Mouse (Mus musculus) midbrain, postnatal 0 days (tissue): ENCODE results near the gene Camk2d. TPM values are rescaled to one million over a fixed set of nuclear protein-coding genes. Genes with fewer than 3 reads are reported as not detected.

Source experiments
- ATAC-seq: fragments of 200-750 bp; cut with Nextera tagmentation; 2 replicates; pipeline ENCODE4 v1.8.0; 2017; ENCODE audit warnings: moderate number of reproducible peaks, mild to moderate bottlenecking, moderate TSS enrichment, moderate library complexity; ENCODE audit not compliant: low FRiP score
- DNase-seq: peaks from one replicate; pipeline ENCODE4 v3.0.0-alpha.2; 2015; ENCODE audit warnings: low spot score
- H3K27ac ChIP-seq: fragments of 300-500 bp; sonication (generic); 2 replicates; pipeline ENCODE4 v1.5.1; 2014; ENCODE audit warnings: low read depth, mild to moderate bottlenecking, low read length, mixed read lengths
- H3K27me3 ChIP-seq: fragments of 300-500 bp; sonication (generic); 2 replicates; pipeline ENCODE4 v1.6.1; 2014; ENCODE audit warnings: low read length, control low read depth, mixed read lengths; ENCODE audit not compliant: insufficient read depth
- H3K36me3 ChIP-seq: fragments of 300-500 bp; sonication (generic); 2 replicates; pipeline ENCODE4 v1.6.1; 2014; ENCODE audit warnings: low read length, control low read depth, mixed read lengths; ENCODE audit not compliant: insufficient read depth
- H3K4me1 ChIP-seq: fragments of 300-500 bp; sonication (generic); 2 replicates; pipeline ENCODE4 v1.6.1; 2014; ENCODE audit warnings: mild to moderate bottlenecking, control low read depth, antibody characterized with exemption, low read length, mixed read lengths; ENCODE audit not compliant: insufficient read depth
- H3K4me2 ChIP-seq: fragments of 300-500 bp; sonication (generic); 2 replicates; pipeline ENCODE4 v1.6.1; 2014; ENCODE audit warnings: low read depth, mild to moderate bottlenecking, low read length, mixed read lengths; ENCODE audit not compliant: poor library complexity, severe bottlenecking
- H3K4me3 ChIP-seq: fragments of 300-500 bp; sonication (generic); 2 replicates; pipeline ENCODE4 v1.5.1; 2014; ENCODE audit warnings: low read depth, mild to moderate bottlenecking, low read length, moderate library complexity
- H3K9ac ChIP-seq: fragments of 300-500 bp; sonication (generic); replicated peaks from 2 replicates; pipeline ENCODE4 v1.6.1; 2014; ENCODE audit warnings: mild to moderate bottlenecking, low read length, moderate library complexity, mixed read lengths; ENCODE audit not compliant: poor library complexity, severe bottlenecking
- H3K9me3 ChIP-seq: fragments of 300-500 bp; sonication (generic); 2 replicates; pipeline ENCODE4 v1.6.1; 2016; ENCODE audit warnings: low read length, control low read depth
- CTCF ChIP-seq: IDR thresholded peaks from 2 replicates; pipeline ENCODE4 v1.5.1; 2016; ENCODE audit warnings: antibody characterized with exemption, mild to moderate bottlenecking
- WGBS: fragments of 180-500 bp; shearing (Covaris S2); extraction: QIAGEN DNeasy Blood & Tissue Kit; methylation state at CpG from one replicate; pipeline ENCODE4 v1.1.7; 2014; 5-methylcytosine and 5-hydroxymethylcytosine counted together
- polyA plus RNA-seq: library from polyadenylated mRNA; unstranded; fragments of >200 nt; fragmentation: Nextera tagmentation; extraction: Ambion mirVana; gene quantifications from 2 replicates; pipeline ENCODE4 v1.2.1, GENCODE M21; 2015
- total RNA-seq: library from RNA; depleted of rRNA; stranded (reverse); fragments of >200 nt; gene quantifications from 2 replicates; pipeline ENCODE4 v1.2.3, GENCODE M21; 2014

Camk2d gene
- total and polyA plus RNA-seq, 2 experiments from 2014 or later, result 95.8 to 143 TPM

- WGBS, result 58% methylated on average over 10 of the region's 10 CpGs
- Histone ChIP-seq H3K36me3 (no peaks in the 10 kb centered on the region), H3K27ac (no peak overlapping the region), H3K4me3 (no peak overlapping the region), H3K9ac (no peak overlapping the region), H3K27me3 (no peaks in the 10 kb centered on the region), H3K4me2 (no peak overlapping the region), H3K9me3 (no peaks in the 10 kb centered on the region), H3K4me1 (peaks cover 15% of the 10 kb centered on the region)
- no peak for TF ChIP-seq CTCF
- ATAC-seq (no peak), DNase-seq (no peak)
Observed at GRCm38 (mm10) chr3:126668692-126669091, 72.6 kb downstream of the Camk2d start.

DNA sequence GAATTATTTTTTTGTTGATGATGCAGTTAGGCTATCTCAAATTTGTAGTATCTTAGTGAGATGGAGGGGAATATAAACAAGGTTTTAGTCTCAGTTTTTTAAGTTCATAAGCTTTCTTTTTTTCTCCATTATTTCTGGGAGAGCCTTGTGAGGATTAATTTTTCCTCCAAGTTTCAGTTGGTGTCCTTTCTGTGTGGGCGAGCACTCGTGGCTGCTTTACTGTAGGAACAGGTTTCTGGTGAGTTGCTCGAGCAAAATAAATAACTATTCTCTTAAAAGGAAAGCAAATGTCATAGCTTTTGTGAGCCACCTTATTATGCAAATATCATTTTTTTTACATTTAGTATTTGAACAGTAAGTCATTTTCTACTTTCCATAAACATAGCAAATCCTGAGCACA lies 74.3 kb downstream of the Camk2d start:
- Histone ChIP-seq H3K9me3 (no peaks in the 10 kb centered on the region), H3K27me3 (no peaks in the 10 kb centered on the region), H3K27ac (no peak overlapping the region), H3K4me1 (peaks cover 15% of the 10 kb centered on the region), H3K36me3 (no peaks in the 10 kb centered on the region), H3K4me2 (no peak overlapping the region), H3K4me3 (no peak overlapping the region), H3K9ac (no peak overlapping the region)
- DNase-seq (no peak), ATAC-seq (no peak)
- 64% methylated on average over 3 of the region's 3 CpGs for WGBS
- no peak for TF ChIP-seq CTCF

GRCm38 (mm10) chr3:126671292-126671691 lies 75.2 kb downstream of the Camk2d start:
- Histone ChIP-seq H3K4me1 (peaks cover 15% of the 10 kb centered on the region), H3K4me2 (no peak overlapping the region), H3K9me3 (no peaks in the 10 kb centered on the region), H3K9ac (no peak overlapping the region), H3K36me3 (no peaks in the 10 kb centered on the region), H3K27ac (0 out of 2 replicates have a peak overlapping the region, but pooled peaks have one; percentile 26), H3K4me3 (no peak overlapping the region), H3K27me3 (no peaks in the 10 kb centered on the region)
- no peak for ATAC-seq
- no peak for TF ChIP-seq CTCF
- WGBS, result 31% methylated on average over 6 of the region's 6 CpGs
- DNase-seq, result no peak

GRCm38 (mm10) chr3:126681051-126681450 lies 84.9 kb downstream of the Camk2d start:
- WGBS, result 84% methylated on average over 5 of the region's 5 CpGs
- TF ChIP-seq CTCF, result no peak
- H3K4me3 ChIP-seq, result no peak overlapping the region

DNA sequence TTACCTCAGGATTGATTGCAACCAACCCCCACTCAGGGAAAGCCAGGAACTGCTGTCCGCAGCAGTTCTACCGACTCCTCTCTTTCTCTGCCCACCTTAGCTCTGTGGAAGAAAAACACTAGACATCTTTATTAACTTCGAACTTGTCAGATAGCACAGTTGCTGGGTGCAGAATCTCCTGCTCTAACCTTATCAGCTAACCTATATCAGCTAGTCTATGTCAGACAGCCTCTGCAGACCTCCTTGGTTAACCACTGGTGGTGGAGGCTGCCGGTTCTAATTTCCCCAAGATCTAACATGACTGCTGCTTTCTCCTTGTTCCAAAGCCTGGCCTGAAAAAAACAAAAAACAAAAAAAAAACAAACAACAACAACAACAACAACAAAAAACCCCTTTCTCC lies 85.9 kb downstream of the Camk2d start:
- no peak for DNase-seq
- Histone ChIP-seq H3K4me3 (no peak overlapping the region), H3K9ac (no peak overlapping the region), H3K4me2 (no peak overlapping the region), H3K27me3 (no peaks in the 10 kb centered on the region), H3K9me3 (no peaks in the 10 kb centered on the region), H3K4me1 (no peaks in the 10 kb centered on the region), H3K36me3 (no peaks in the 10 kb centered on the region), H3K27ac (no peak overlapping the region)
- no peak for ATAC-seq
- TF ChIP-seq CTCF, result no peak
- 84% methylated on average over 4 of the region's 4 CpGs for WGBS

More at GRCm38 (mm10) chr3:126681051-126681450, 84.9 kb downstream of the Camk2d start:
- Histone ChIP-seq H3K9ac (no peak overlapping the region), H3K4me1 (no peaks in the 10 kb centered on the region), H3K4me2 (no peak overlapping the region), H3K36me3 (no peaks in the 10 kb centered on the region), H3K9me3 (no peaks in the 10 kb centered on the region), H3K27ac (no peak overlapping the region), H3K27me3 (no peaks in the 10 kb centered on the region)
- ATAC-seq, result no peak
- DNase-seq, result no peak

DNA sequence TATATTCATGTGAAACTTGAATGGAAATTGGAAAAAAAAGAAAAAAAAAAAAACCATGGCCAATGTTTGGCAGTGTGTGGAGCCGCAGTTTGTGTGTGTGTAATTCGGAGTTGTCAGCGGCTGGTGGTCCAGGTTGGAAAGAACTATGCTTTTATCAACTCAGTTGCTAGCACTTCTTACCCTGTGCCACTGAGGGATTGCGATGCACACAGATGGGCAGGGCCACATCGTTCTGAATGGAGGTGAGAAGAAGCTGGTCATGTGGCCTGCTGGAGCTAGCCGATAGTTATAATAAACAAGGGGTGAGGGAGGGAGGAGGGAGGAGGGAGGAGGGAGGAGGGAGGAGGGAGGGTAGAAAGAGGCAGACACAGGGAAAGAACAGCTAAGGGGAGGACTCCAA lies 89.3 kb downstream of the Camk2d start:
- no peak overlapping the region for H3K4me2 ChIP-seq
- H3K9me3 ChIP-seq, result no peaks in the 10 kb centered on the region
- no peak overlapping the region for H3K4me3 ChIP-seq
- ATAC-seq, result no peak
- H3K27ac ChIP-seq, result no peak overlapping the region
- H3K9ac ChIP-seq, result no peak overlapping the region
- no peaks in the 10 kb centered on the region for H3K27me3 ChIP-seq
- TF ChIP-seq CTCF, result no peak
- WGBS, result 67% methylated on average over 6 of the region's 6 CpGs
- H3K36me3 ChIP-seq, result no peaks in the 10 kb centered on the region
- no peaks in the 10 kb centered on the region for H3K4me1 ChIP-seq
- no peak for DNase-seq
